Mouse (Mus musculus): ENCODE data around the gene Nmb. TPM values are rescaled to one million over a fixed set of nuclear protein-coding genes. Genes with fewer than 3 reads are reported as not detected.
A peak's percentile ranks its signal among the peaks of the same experiment; 100 is the strongest.
"Not testable (repeated sequence)": the region's sequence is repeated elsewhere in the genome, so short reads cannot be mapped to it uniquely, and the experiment has no call there.

Nmb gene
- 4.6 and 5.9 TPM in 2 replicates for polyA plus RNA-seq (2015; fragmentation: Nextera tagmentation; extraction: Ambion mirVana)

GRCm38 (mm10) chr7:80904921-80905515 lies at the start of gene Nmb:
Nmb (minus strand) TSS chr7:80905076.
- H3K27me3 ChIP-seq (ENCODE audit: control insufficient read depth, insufficient read depth, low read depth, low read length) = no peaks in the 10 kb centered on the region
- WGBS = 3% methylated on average over 19 of the region's 19 CpGs
- ATAC-seq = no peak
- peaks cover 5% of the 10 kb centered on the region; the same call in 1 of the 2 replicates for H3K36me3 ChIP-seq (ENCODE audit: control insufficient read depth, insufficient read depth, low read length)
- H3K4me2 ChIP-seq (ENCODE audit: low read length) = peak within 1 kb of the TSS; percentile 75
- H3K4me1 ChIP-seq (ENCODE audit: control insufficient read depth, insufficient read depth, low read length) = peaks cover 19% of the 10 kb centered on the region
- H3K9me3 ChIP-seq (replicated peaks; ENCODE audit: control insufficient read depth, low read length, poor library complexity, severe bottlenecking) = no peaks in the 10 kb centered on the region
- peak within 1 kb of the TSS; percentile 57 for H3K9ac ChIP-seq (ENCODE audit: low read depth, low read length)
- H3K27ac ChIP-seq (ENCODE audit: low read length) = no peak within 1 kb of the TSS
- H3K4me3 ChIP-seq (ENCODE audit: low read depth, low read length) = peak within 1 kb of the TSS; percentile 34

DNA sequence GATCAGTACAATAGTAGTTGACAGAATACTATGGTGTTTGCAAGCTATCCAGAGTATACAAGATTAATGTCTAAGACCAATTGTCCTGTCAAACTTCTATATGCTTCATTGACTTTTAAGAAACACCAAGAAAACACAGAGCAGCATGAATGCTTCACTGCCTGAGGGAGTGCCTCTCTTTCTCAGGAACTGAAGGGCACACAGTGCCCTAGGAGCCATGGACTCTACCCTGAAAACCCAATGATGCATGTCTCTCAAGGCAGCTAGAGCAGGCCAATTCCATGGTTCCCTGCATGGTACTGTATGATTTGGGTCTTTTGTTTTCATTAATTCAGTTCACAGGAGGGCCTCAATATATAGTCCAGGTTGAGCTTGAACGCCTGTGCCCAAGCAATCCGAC lies 49.4 kb upstream of the Nmb start:
- H3K4me1 ChIP-seq (ENCODE audit: control insufficient read depth, insufficient read depth, low read length) = no peaks in the 10 kb centered on the region
- H3K27me3 ChIP-seq (ENCODE audit: control insufficient read depth, insufficient read depth, low read depth, low read length) = no peaks in the 10 kb centered on the region
- no peaks in the 10 kb centered on the region for H3K36me3 ChIP-seq (ENCODE audit: control insufficient read depth, insufficient read depth, low read length)
- H3K4me2 ChIP-seq (ENCODE audit: low read length) = no peak overlapping the region
- no peak overlapping the region for H3K9ac ChIP-seq (ENCODE audit: low read depth, low read length)
- no peak overlapping the region for H3K27ac ChIP-seq (ENCODE audit: low read length)
- WGBS = 80% methylated on average over 2 of the region's 2 CpGs
- H3K4me3 ChIP-seq (ENCODE audit: low read depth, low read length) = no peak overlapping the region
- H3K9me3 ChIP-seq (replicated peaks; ENCODE audit: control insufficient read depth, low read length, poor library complexity, severe bottlenecking) = no peaks in the 10 kb centered on the region
- ATAC-seq = no peak

DNA sequence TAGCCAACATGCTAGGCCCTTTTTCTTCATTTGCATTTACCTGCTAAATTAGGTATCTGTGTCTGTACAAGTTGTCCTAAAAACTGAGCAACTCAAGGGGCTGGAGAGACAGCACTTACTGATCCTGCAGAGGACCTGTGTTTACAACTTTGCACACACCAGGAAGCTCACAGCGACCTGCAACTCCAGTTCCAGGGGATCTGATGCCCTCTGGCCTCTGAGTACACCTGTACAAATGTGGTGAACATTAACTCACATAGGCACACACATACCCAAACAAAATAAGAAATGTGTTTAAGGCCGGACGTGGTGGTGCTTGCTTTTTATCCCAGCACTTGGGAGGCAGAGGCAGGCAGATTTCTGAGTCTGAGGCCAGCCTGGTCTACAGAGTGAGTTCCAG lies 47.3 kb upstream of the Nmb start:
- WGBS = 73% methylated on average over 3 of the region's 3 CpGs
- H3K9ac ChIP-seq (ENCODE audit: low read depth, low read length) = no peak overlapping the region
- no peak for ATAC-seq

DNA sequence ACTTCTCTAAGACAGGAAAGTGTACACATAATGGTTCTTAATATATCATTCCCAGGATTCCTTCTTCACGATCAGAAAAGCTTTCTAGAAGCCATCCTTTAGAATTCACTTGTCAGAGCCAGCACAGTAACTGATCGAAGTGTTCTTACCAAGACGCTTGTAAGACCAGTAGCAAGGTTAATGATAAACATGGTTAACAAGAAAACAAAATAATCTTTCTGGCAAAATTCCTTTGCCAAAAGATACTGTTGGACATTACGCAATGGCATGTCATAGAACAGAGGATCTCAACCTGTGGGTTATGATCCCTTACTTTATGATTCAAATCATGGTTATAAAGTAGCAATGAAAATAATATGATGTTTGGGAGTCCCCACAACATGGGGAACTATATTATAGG lies 46.6 kb upstream of the Nmb start:
- WGBS = 86% methylated on average over 4 of the region's 4 CpGs
- Histone ChIP-seq H3K9ac (ENCODE audit: low read depth, low read length) (no peak overlapping the region), H3K27ac (ENCODE audit: low read length) (no peak overlapping the region), H3K27me3 (ENCODE audit: control insufficient read depth, insufficient read depth, low read depth, low read length) (no peaks in the 10 kb centered on the region), H3K4me1 (ENCODE audit: control insufficient read depth, insufficient read depth, low read length) (peaks cover 3% of the 10 kb centered on the region), H3K4me2 (ENCODE audit: low read length) (no peak overlapping the region), H3K4me3 (ENCODE audit: low read depth, low read length) (no peak overlapping the region), H3K9me3 (replicated peaks; ENCODE audit: control insufficient read depth, low read length, poor library complexity, severe bottlenecking) (no peaks in the 10 kb centered on the region), H3K36me3 (ENCODE audit: control insufficient read depth, insufficient read depth, low read length) (no peaks in the 10 kb centered on the region)
- no peak for ATAC-seq

More for the DNA sequence above, 47.3 kb upstream of the Nmb start:
- Histone ChIP-seq H3K9me3 (replicated peaks; ENCODE audit: control insufficient read depth, low read length, poor library complexity, severe bottlenecking) (no peaks in the 10 kb centered on the region), H3K4me1 (ENCODE audit: control insufficient read depth, insufficient read depth, low read length) (no peaks in the 10 kb centered on the region), H3K27me3 (ENCODE audit: control insufficient read depth, insufficient read depth, low read depth, low read length) (no peaks in the 10 kb centered on the region), H3K4me2 (ENCODE audit: low read length) (no peak overlapping the region), H3K36me3 (ENCODE audit: control insufficient read depth, insufficient read depth, low read length) (no peaks in the 10 kb centered on the region), H3K4me3 (ENCODE audit: low read depth, low read length) (no peak overlapping the region), H3K27ac (ENCODE audit: low read length) (no peak overlapping the region)

GRCm38 (mm10) chr7:80947445-80948350 lies 42.8 kb upstream of the Nmb start, which contains the start of gene Sec11a:
Sec11a (minus strand) TSS chr7:80947780.
- Histone ChIP-seq H3K9ac (ENCODE audit: low read depth, low read length) (peak within 1 kb of the TSS; percentile 92), H3K36me3 (ENCODE audit: control insufficient read depth, insufficient read depth, low read length) (no peaks in the 10 kb centered on the region), H3K27me3 (ENCODE audit: control insufficient read depth, insufficient read depth, low read depth, low read length) (no peaks in the 10 kb centered on the region), H3K4me1 (ENCODE audit: control insufficient read depth, insufficient read depth, low read length) (peaks cover 21% of the 10 kb centered on the region), H3K4me3 (ENCODE audit: low read depth, low read length) (peak within 1 kb of the TSS; percentile 73), H3K4me2 (ENCODE audit: low read length) (peak within 1 kb of the TSS; percentile 91), H3K9me3 (replicated peaks; ENCODE audit: control insufficient read depth, low read length, poor library complexity, severe bottlenecking) (no peaks in the 10 kb centered on the region), H3K27ac (ENCODE audit: low read length) (peak within 1 kb of the TSS; percentile 99)
- WGBS = 2% methylated on average over 44 of the region's 44 CpGs
- ATAC-seq = peak; percentile 100

DNA sequence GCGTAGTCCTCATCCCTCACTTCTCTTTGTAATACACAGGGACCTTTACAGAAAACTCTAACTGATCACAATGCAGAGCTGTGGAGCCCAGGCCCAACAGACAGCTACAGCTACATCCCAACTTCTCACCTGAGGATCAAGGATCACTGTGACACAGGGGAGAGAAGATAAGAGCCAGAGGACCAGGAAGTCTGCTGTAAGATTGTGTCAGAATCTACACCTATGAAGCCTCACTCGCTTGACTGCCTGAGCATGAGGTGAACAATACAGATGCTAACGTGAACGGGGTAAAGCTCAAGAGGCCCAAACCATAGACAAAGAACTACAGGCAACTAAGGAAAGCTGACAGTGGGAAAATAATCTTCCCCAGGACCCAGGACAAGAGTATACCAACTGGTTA lies 34.9 kb upstream of the Nmb start:
- H3K27me3 ChIP-seq (ENCODE audit: control insufficient read depth, insufficient read depth, low read depth, low read length) = no peaks in the 10 kb centered on the region
- H3K9me3 ChIP-seq (replicated peaks; ENCODE audit: control insufficient read depth, low read length, poor library complexity, severe bottlenecking) = no peaks in the 10 kb centered on the region
- H3K4me3 ChIP-seq (ENCODE audit: low read depth, low read length) = no peak overlapping the region
- H3K9ac ChIP-seq (ENCODE audit: low read depth, low read length) = no peak overlapping the region
- no peak overlapping the region for H3K27ac ChIP-seq (ENCODE audit: low read length)
- H3K4me1 ChIP-seq (ENCODE audit: control insufficient read depth, insufficient read depth, low read length) = peaks cover 1% of the 10 kb centered on the region; the same call in 1 of the 2 replicates
- H3K4me2 ChIP-seq (ENCODE audit: low read length) = no peak overlapping the region
- 85% methylated on average over 4 of the region's 4 CpGs for WGBS
- no peaks in the 10 kb centered on the region for H3K36me3 ChIP-seq (ENCODE audit: control insufficient read depth, insufficient read depth, low read length)
- no peak for ATAC-seq

- H3K4me2 ChIP-seq (ENCODE audit: low read length); ATAC-seq; H3K9me3 ChIP-seq (replicated peaks; ENCODE audit: control insufficient read depth, low read length, poor library complexity, severe bottlenecking); H3K27ac ChIP-seq (ENCODE audit: low read length); H3K9ac ChIP-seq (ENCODE audit: low read depth, low read length); H3K4me3 ChIP-seq (ENCODE audit: low read depth, low read length); H3K27me3 ChIP-seq (ENCODE audit: control insufficient read depth, insufficient read depth, low read depth, low read length); H3K4me1 ChIP-seq (ENCODE audit: control insufficient read depth, insufficient read depth, low read length); H3K36me3 ChIP-seq (ENCODE audit: control insufficient read depth, insufficient read depth, low read length): not testable (repeated sequence)
Measured at GRCm38 (mm10) chr7:80937304-80937666, 32.4 kb upstream of the Nmb start.

GRCm38 (mm10) chr7:80936617-80937303 lies 31.9 kb upstream of the Nmb start:
- not testable (repeated sequence) for H3K27me3 ChIP-seq (ENCODE audit: control insufficient read depth, insufficient read depth, low read depth, low read length); H3K9me3 ChIP-seq (replicated peaks; ENCODE audit: control insufficient read depth, low read length, poor library complexity, severe bottlenecking); H3K4me3 ChIP-seq (ENCODE audit: low read depth, low read length); H3K27ac ChIP-seq (ENCODE audit: low read length); H3K4me2 ChIP-seq (ENCODE audit: low read length); ATAC-seq; H3K4me1 ChIP-seq (ENCODE audit: control insufficient read depth, insufficient read depth, low read length); H3K36me3 ChIP-seq (ENCODE audit: control insufficient read depth, insufficient read depth, low read length); H3K9ac ChIP-seq (ENCODE audit: low read depth, low read length)
- WGBS = 89% methylated on average over 7 of the region's 7 CpGs

- 79% methylated on average over 1 of the region's 1 CpGs for WGBS
- H3K9me3 ChIP-seq (replicated peaks; ENCODE audit: control insufficient read depth, low read length, poor library complexity, severe bottlenecking) = no peaks in the 10 kb centered on the region
- no peaks in the 10 kb centered on the region for H3K4me1 ChIP-seq (ENCODE audit: control insufficient read depth, insufficient read depth, low read length)
- no peak overlapping the region for H3K9ac ChIP-seq (ENCODE audit: low read depth, low read length)
- H3K4me3 ChIP-seq (ENCODE audit: low read depth, low read length) = no peak overlapping the region
- no peak overlapping the region for H3K27ac ChIP-seq (ENCODE audit: low read length)
- no peaks in the 10 kb centered on the region for H3K27me3 ChIP-seq (ENCODE audit: control insufficient read depth, insufficient read depth, low read depth, low read length)
- no peak overlapping the region for H3K4me2 ChIP-seq (ENCODE audit: low read length)
- H3K36me3 ChIP-seq (ENCODE audit: control insufficient read depth, insufficient read depth, low read length) = 0 out of 2 replicates have a peak, but pooled peaks cover 6% of the 10 kb centered on the region
- no peak for ATAC-seq
Measured at GRCm38 (mm10) chr7:80935834-80936233, 31.0 kb upstream of the Nmb start.
